Mouse (Mus musculus) layer of hippocampus, adult 8-10 months (tissue): ENCODE results near the gene Dtx1. TPM values are rescaled to one million over a fixed set of nuclear protein-coding genes. Genes with fewer than 3 reads are reported as not detected.

Experiments
- DNase-seq, 2 experiments: peaks; one replicate each; pipeline ENCODE4 v3.0.0; 2022; ENCODE audit warnings: low spot score in 2 of 2
- total RNA-seq, 4 experiments: library from RNA; stranded (reverse); gene quantifications; 2 replicates each; pipeline ENCODE4 v1.2.4; 2022

Dtx1 gene
- total RNA-seq, 4 experiments from 2014 or later = 62.9 to 71.1 (median 66.9) TPM

GRCm38 (mm10) chr5:120679676-120680555 is 31.8 kb downstream of the Dtx1 start:
- peak; percentile 93 to 95 for DNase-seq

- DNase-seq = no peak
These were observed 34.2 kb downstream of the Dtx1 start for GRCm38 (mm10) chr5:120677516-120677915.

GRCm38 (mm10) chr5:120674229-120675145 is 37.2 kb downstream of the Dtx1 start:
- DNase-seq = no peak

- DNase-seq = peak in 1 of 2 experiments; percentile 79
These were observed 38.1 kb downstream of the Dtx1 start for GRCm38 (mm10) chr5:120673626-120674025.

- no peak for DNase-seq
These were observed 39.9 kb downstream of the Dtx1 start for GRCm38 (mm10) chr5:120671865-120672264.

GRCm38 (mm10) chr5:120670132-120670531 is 41.6 kb downstream of the Dtx1 start:
- no peak for DNase-seq

- DNase-seq = no peak
These were observed 43.0 kb downstream of the Dtx1 start for GRCm38 (mm10) chr5:120668761-120669160.

- no peak for DNase-seq
These were observed 46.8 kb downstream of the Dtx1 start for GRCm38 (mm10) chr5:120664888-120665287.

GRCm38 (mm10) chr5:120660816-120661215 is 50.9 kb downstream of the Dtx1 start:
- DNase-seq = peak; percentile 61 to 65

GRCm38 (mm10) chr5:120656281-120656751 is 55.4 kb downstream of the Dtx1 start:
- DNase-seq = peak; percentile 73 to 81

GRCm38 (mm10) chr5:120653873-120654272 is 57.9 kb downstream of the Dtx1 start:
- DNase-seq = no peak

- DNase-seq = no peak
These were observed 58.6 kb downstream of the Dtx1 start for GRCm38 (mm10) chr5:120652915-120653701.

GRCm38 (mm10) chr5:120651230-120651629 is 60.5 kb downstream of the Dtx1 start:
- no peak for DNase-seq

GRCm38 (mm10) chr5:120649938-120650337 is 61.8 kb downstream of the Dtx1 start:
- DNase-seq = no peak

- peak in 1 of 2 experiments; percentile 51 for DNase-seq
These were observed 62.3 kb downstream of the Dtx1 start for GRCm38 (mm10) chr5:120649374-120649933.

- peak; percentile 79 to 83 for DNase-seq
These were observed 63.0 kb downstream of the Dtx1 start, which contains the start of gene Rasal1 for GRCm38 (mm10) chr5:120648569-120649373. Gene Rasal1, plus strand, starts transcription at chr5:120648812.

- no peak for DNase-seq
These were observed 63.8 kb downstream of the Dtx1 start for GRCm38 (mm10) chr5:120647814-120648491.

- DNase-seq = no peak
These were observed 64.4 kb downstream of the Dtx1 start for GRCm38 (mm10) chr5:120647361-120647760.

- DNase-seq = no peak
These were observed 65.9 kb downstream of the Dtx1 start for GRCm38 (mm10) chr5:120645851-120646250.
